Mouse (Mus musculus) kidney, adult 2 months (tissue): ENCODE data around the gene Kat2b.

Source experiments
- CTCF ChIP-seq: fragments of 200-500 bp; conservative IDR thresholded peaks from 2 replicates; pipeline ENCODE4 v1.5.1; 2011; ENCODE audit warnings: low read depth, mild to moderate bottlenecking, control low read depth, low read length, moderate library complexity, mixed read lengths; ENCODE audit not compliant: insufficient read depth, insufficient read length
- POLR2A ChIP-seq: fragments of 200-500 bp; IDR thresholded peaks from one replicate; pipeline ENCODE4 v1.6.1; 2011; ENCODE audit warnings: low read depth, low read length, control low read depth

- TF ChIP-seq CTCF (no peak), POLR2A (no peak)
Measured at GRCm38 (mm10) chr17:53519364-53519763, 47.3 kb upstream of the Kat2b start.
